Mouse (Mus musculus) hindbrain, embryonic 11.5 days (tissue): ENCODE measurements around the gene Fads1. TPM values are rescaled to one million over a fixed set of nuclear protein-coding genes. Genes with fewer than 3 reads are reported as not detected.
A peak's percentile ranks its signal among the peaks of the same experiment; 100 is the strongest.

Experiments
- ATAC-seq: fragments of 200-750 bp; cut with Nextera tagmentation; 2 replicates; pipeline ENCODE4 v1.8.0; 2017; ENCODE audit warnings: mild to moderate bottlenecking, moderate TSS enrichment, moderate library complexity; ENCODE audit not compliant: low FRiP score
- DNase-seq: peaks from one replicate; pipeline ENCODE4 v3.0.0-alpha.2; 2015; ENCODE audit warnings: low spot score
- H3K27ac ChIP-seq: fragments of 300-500 bp; sonication (generic); 2 replicates; pipeline ENCODE4 v1.5.1; 2014; ENCODE audit warnings: mild to moderate bottlenecking, low read depth, low read length
- H3K27me3 ChIP-seq: fragments of 300-500 bp; sonication (generic); 2 replicates; pipeline ENCODE4 v1.6.1; 2014; ENCODE audit warnings: mild to moderate bottlenecking, low read length, moderate library complexity, mixed read lengths; ENCODE audit not compliant: control insufficient read depth, insufficient read depth
- H3K36me3 ChIP-seq: fragments of 300-500 bp; sonication (generic); 2 replicates; pipeline ENCODE4 v1.6.1; 2014; ENCODE audit warnings: mild to moderate bottlenecking, low read length, moderate library complexity, mixed read lengths; ENCODE audit not compliant: control insufficient read depth, insufficient read depth
- H3K4me1 ChIP-seq: fragments of 300-500 bp; sonication (generic); replicated peaks from 2 replicates; pipeline ENCODE4 v1.6.1; 2014; ENCODE audit warnings: low read length, mixed read lengths; ENCODE audit not compliant: control insufficient read depth, insufficient read depth
- H3K4me2 ChIP-seq: fragments of 300-500 bp; sonication (generic); replicated peaks from 2 replicates; pipeline ENCODE4 v1.6.1; 2014; ENCODE audit warnings: mild to moderate bottlenecking, low read depth, low read length
- H3K4me3 ChIP-seq: fragments of 300-500 bp; sonication (generic); 2 replicates; pipeline ENCODE4 v1.5.1; 2014; ENCODE audit warnings: low read depth, low read length
- H3K9ac ChIP-seq: fragments of 300-500 bp; sonication (generic); 2 replicates; pipeline ENCODE4 v1.6.1; 2014; ENCODE audit warnings: low read depth, low read length
- H3K9me3 ChIP-seq: fragments of 300-500 bp; sonication (generic); 2 replicates; pipeline ENCODE4 v1.6.1; 2016; ENCODE audit warnings: low read length; ENCODE audit not compliant: control insufficient read depth
- WGBS: fragments of 180-500 bp; shearing (Covaris S2); extraction: QIAGEN DNeasy Blood & Tissue Kit; methylation state at CpG from one replicate; pipeline ENCODE4 v1.1.7; 2014; 5-methylcytosine and 5-hydroxymethylcytosine counted together
- polyA plus RNA-seq: library from polyadenylated mRNA; unstranded; fragments of >200 nt; fragmentation: Nextera tagmentation; extraction: Ambion mirVana; gene quantifications from 2 replicates; pipeline ENCODE4 v1.2.1, GENCODE M21; 2014

Fads1 gene
- polyA plus RNA-seq, 1 experiment from 2014 or later = 139 TPM

- no peaks in the 10 kb centered on the region for H3K9me3 ChIP-seq
- H3K4me3 ChIP-seq = no peak overlapping the region
- H3K9ac ChIP-seq = no peak overlapping the region
- H3K4me1 ChIP-seq = no peaks in the 10 kb centered on the region
- H3K4me2 ChIP-seq = no peak overlapping the region
- H3K27me3 ChIP-seq = no peaks in the 10 kb centered on the region
- no peaks in the 10 kb centered on the region for H3K36me3 ChIP-seq
- no peak for DNase-seq
- no peak overlapping the region for H3K27ac ChIP-seq
- no peak for ATAC-seq
Measured at GRCm38 (mm10) chr19:10171846-10172245, 10.8 kb upstream of the Fads1 start.

- Histone ChIP-seq H3K4me2 (no peak overlapping the region; the same call in 1 of the 2 replicates), H3K9ac (no peak overlapping the region), H3K27me3 (no peaks in the 10 kb centered on the region), H3K36me3 (no peaks in the 10 kb centered on the region), H3K9me3 (no peaks in the 10 kb centered on the region), H3K27ac (no peak overlapping the region), H3K4me1 (no peaks in the 10 kb centered on the region), H3K4me3 (no peak overlapping the region)
- 82% methylated on average over 5 of the region's 5 CpGs for WGBS
- DNase-seq (no peak), ATAC-seq (no peak)
Measured at GRCm38 (mm10) chr19:10173116-10173718, 9.5 kb upstream of the Fads1 start.

GRCm38 (mm10) chr19:10173844-10174539 is 8.7 kb upstream of the Fads1 start:
- Histone ChIP-seq H3K36me3 (no peaks in the 10 kb centered on the region), H3K27me3 (no peaks in the 10 kb centered on the region), H3K4me2 (no peak overlapping the region), H3K9ac (no peak overlapping the region), H3K9me3 (no peaks in the 10 kb centered on the region), H3K4me3 (no peak overlapping the region), H3K27ac (no peak overlapping the region), H3K4me1 (no peaks in the 10 kb centered on the region)
- WGBS = 89% methylated on average over 7 of the region's 7 CpGs
- ATAC-seq (no peak), DNase-seq (no peak)

- Histone ChIP-seq H3K27me3 (no peaks in the 10 kb centered on the region), H3K9ac (no peak overlapping the region), H3K36me3 (no peaks in the 10 kb centered on the region), H3K4me1 (no peaks in the 10 kb centered on the region), H3K4me3 (no peak overlapping the region), H3K4me2 (no peak overlapping the region), H3K27ac (no peak overlapping the region), H3K9me3 (no peaks in the 10 kb centered on the region)
- no peak for ATAC-seq
- 79% methylated on average over 4 of the region's 4 CpGs for WGBS
- DNase-seq = no peak
Measured at GRCm38 (mm10) chr19:10174956-10175355, 7.7 kb upstream of the Fads1 start.

- Histone ChIP-seq H3K27me3 (no peaks in the 10 kb centered on the region), H3K4me2 (no peak overlapping the region), H3K9ac (no peak overlapping the region), H3K4me1 (no peaks in the 10 kb centered on the region), H3K9me3 (no peaks in the 10 kb centered on the region), H3K36me3 (no peaks in the 10 kb centered on the region), H3K27ac (no peak overlapping the region), H3K4me3 (no peak overlapping the region)
- WGBS = 57% methylated on average over 1 of the region's 1 CpGs
- ATAC-seq = no peak
- no peak for DNase-seq
Measured at GRCm38 (mm10) chr19:10176477-10176876, 6.2 kb upstream of the Fads1 start.

- ATAC-seq (no peak), DNase-seq (no peak)
- no peak overlapping the region for H3K4me2 ChIP-seq
- WGBS = 73% methylated on average over 7 of the region's 7 CpGs
- no peaks in the 10 kb centered on the region for H3K9me3 ChIP-seq
- H3K9ac ChIP-seq = no peak overlapping the region
- H3K36me3 ChIP-seq = no peaks in the 10 kb centered on the region
- H3K27me3 ChIP-seq = no peaks in the 10 kb centered on the region
- no peak overlapping the region for H3K4me3 ChIP-seq
- no peaks in the 10 kb centered on the region for H3K4me1 ChIP-seq
- H3K27ac ChIP-seq = no peak overlapping the region
Measured at GRCm38 (mm10) chr19:10176941-10177372, 5.7 kb upstream of the Fads1 start.

- no peak overlapping the region for H3K4me3 ChIP-seq
- no peaks in the 10 kb centered on the region for H3K9me3 ChIP-seq
- no peak for DNase-seq
- H3K36me3 ChIP-seq = peaks cover 4% of the 10 kb centered on the region; the same call in 1 of the 2 replicates
- H3K27ac ChIP-seq = no peak overlapping the region
- H3K4me2 ChIP-seq = no peak overlapping the region
- H3K27me3 ChIP-seq = no peaks in the 10 kb centered on the region
- no peak for ATAC-seq
- H3K9ac ChIP-seq = no peak overlapping the region
- WGBS = 93% methylated on average over 7 of the region's 7 CpGs
- 0 out of 2 replicates have a peak, but pooled peaks cover 7% of the 10 kb centered on the region for H3K4me1 ChIP-seq
Measured at GRCm38 (mm10) chr19:10181225-10181624, 1.5 kb upstream of the Fads1 start.

GRCm38 (mm10) chr19:10182142-10182541 is 546 bp upstream of the Fads1 start:
- Histone ChIP-seq H3K9ac (peak overlapping the region; percentile 50), H3K4me3 (peak overlapping the region; percentile 94), H3K27me3 (no peaks in the 10 kb centered on the region), H3K4me1 (0 out of 2 replicates have a peak, but pooled peaks cover 7% of the 10 kb centered on the region), H3K27ac (0 out of 2 replicates have a peak overlapping the region, but pooled peaks have one; percentile 27), H3K4me2 (peak overlapping the region; percentile 86), H3K9me3 (no peaks in the 10 kb centered on the region), H3K36me3 (peaks cover 11% of the 10 kb centered on the region; the same call in 1 of the 2 replicates)
- WGBS = 38% methylated on average over 7 of the region's 7 CpGs
- DNase-seq = no peak
- ATAC-seq = 0 out of 2 replicates have a peak, but pooled peaks have one; percentile 0
